Mouse (Mus musculus): Measurements from ENCODE around the gene Pgs1.

The Pgs1 gene

GRCm38 (mm10) chr11:117960601-117961000 is 25.5 kb upstream of the Pgs1 start:
- in situ Hi-C loops (cut with MboI; ENCODE audit: low pct_unique_long_range_greater_than_20kb in 1 of 2, low sequenced_read_pairs in 2 of 2, unreplicated experiment in 1 of 2) = no loop called here

GRCm38 (mm10) chr11:117962228-117963067 is 23.6 kb upstream of the Pgs1 start:
- in situ Hi-C loops (cut with MboI; ENCODE audit: low pct_unique_long_range_greater_than_20kb in 1 of 2, low sequenced_read_pairs in 2 of 2, unreplicated experiment in 1 of 2) = no loop called here

GRCm38 (mm10) chr11:117963091-117963793 is 22.9 kb upstream of the Pgs1 start:
- in situ Hi-C loops (cut with MboI; ENCODE audit: low pct_unique_long_range_greater_than_20kb in 1 of 2, low sequenced_read_pairs in 2 of 2, unreplicated experiment in 1 of 2) = no loop called here

GRCm38 (mm10) chr11:117963872-117964271 is 22.2 kb upstream of the Pgs1 start:
- in situ Hi-C loops (cut with MboI; ENCODE audit: low pct_unique_long_range_greater_than_20kb in 1 of 2, low sequenced_read_pairs in 2 of 2, unreplicated experiment in 1 of 2) = no loop called here

GRCm38 (mm10) chr11:117964294-117964693 is 21.8 kb upstream of the Pgs1 start:
- in situ Hi-C loops (cut with MboI; ENCODE audit: low pct_unique_long_range_greater_than_20kb in 1 of 2, low sequenced_read_pairs in 2 of 2, unreplicated experiment in 1 of 2) = no loop called here

GRCm38 (mm10) chr11:117965052-117965451 is 21.0 kb upstream of the Pgs1 start:
- in situ Hi-C loops (cut with MboI; ENCODE audit: low pct_unique_long_range_greater_than_20kb in 1 of 2, low sequenced_read_pairs in 2 of 2, unreplicated experiment in 1 of 2) = no loop called here

GRCm38 (mm10) chr11:117965561-117965981 is 20.5 kb upstream of the Pgs1 start:
- in situ Hi-C loops (cut with MboI; ENCODE audit: low pct_unique_long_range_greater_than_20kb in 1 of 2, low sequenced_read_pairs in 2 of 2, unreplicated experiment in 1 of 2) = no loop called here

- in situ Hi-C loops (cut with MboI; ENCODE audit: low pct_unique_long_range_greater_than_20kb in 1 of 2, low sequenced_read_pairs in 2 of 2, unreplicated experiment in 1 of 2) = no loop called here
Measured at GRCm38 (mm10) chr11:117966506-117967100, 19.5 kb upstream of the Pgs1 start.

- in situ Hi-C loops (cut with MboI; ENCODE audit: low pct_unique_long_range_greater_than_20kb in 1 of 2, low sequenced_read_pairs in 2 of 2, unreplicated experiment in 1 of 2) = no loop called here
Measured at GRCm38 (mm10) chr11:117967249-117968015, 18.7 kb upstream of the Pgs1 start.

- in situ Hi-C loops (cut with MboI; ENCODE audit: low pct_unique_long_range_greater_than_20kb in 1 of 2, low sequenced_read_pairs in 2 of 2, unreplicated experiment in 1 of 2) = no loop called here
Measured at GRCm38 (mm10) chr11:117968016-117968671, 17.9 kb upstream of the Pgs1 start.

GRCm38 (mm10) chr11:117968716-117969099 is 17.4 kb upstream of the Pgs1 start:
- in situ Hi-C loops (cut with MboI; ENCODE audit: low pct_unique_long_range_greater_than_20kb in 1 of 2, low sequenced_read_pairs in 2 of 2, unreplicated experiment in 1 of 2) = no loop called here

GRCm38 (mm10) chr11:117969100-117969944 is 16.8 kb upstream of the Pgs1 start:
- in situ Hi-C loops (cut with MboI; ENCODE audit: low pct_unique_long_range_greater_than_20kb in 1 of 2, low sequenced_read_pairs in 2 of 2, unreplicated experiment in 1 of 2) = no loop called here

GRCm38 (mm10) chr11:117969945-117970872 is 15.9 kb upstream of the Pgs1 start, which contains the start of gene Socs3:
Gene Socs3, minus strand, starts transcription at chr11:117970047.
- in situ Hi-C loops (cut with MboI; ENCODE audit: low pct_unique_long_range_greater_than_20kb in 1 of 2, low sequenced_read_pairs in 2 of 2, unreplicated experiment in 1 of 2) = loop anchor here in 1 of 2 experiments (5.0 kb wide), 1 partner anchor 52 kb away; no protein-coding TSS in a partner anchor

GRCm38 (mm10) chr11:117971100-117971499 is 15.0 kb upstream of the Pgs1 start:
- in situ Hi-C loops (cut with MboI; ENCODE audit: low pct_unique_long_range_greater_than_20kb in 1 of 2, low sequenced_read_pairs in 2 of 2, unreplicated experiment in 1 of 2) = loop anchor here in 1 of 2 experiments (5.0 kb wide), 1 partner anchor 51 kb away; no protein-coding TSS in a partner anchor

GRCm38 (mm10) chr11:117971646-117972242 is 14.3 kb upstream of the Pgs1 start:
- in situ Hi-C loops (cut with MboI; ENCODE audit: low pct_unique_long_range_greater_than_20kb in 1 of 2, low sequenced_read_pairs in 2 of 2, unreplicated experiment in 1 of 2) = loop anchor here in 1 of 2 experiments (5.0 kb wide), 1 partner anchor 51 kb away; no protein-coding TSS in a partner anchor
